Mouse (Mus musculus): ENCODE data around the gene Hist4h4.

GRCm38 (mm10) chr6:136789391-136789971 is 14.7 kb downstream of the Hist4h4 start:
- TF ChIP-seq CTCF (IDR thresholded peaks at IDR 0.05; ENCODE audit: extremely low read depth, insufficient read length, insufficient replicate concordance, low read depth, low read length) (no peak), POLR2A (IDR thresholded peaks at IDR 0.05; ENCODE audit: low read depth, low read length) (no peak)
